Mouse (Mus musculus): ENCODE measurements at regions not wholly inside any gene's neighbourhood (a gene's known extent, or its start where the extent isn't known, plus 50 kb on each side); places are given as distances from the start of the nearest gene placed in this dataset.

- no peak overlapping the region for H3K9ac ChIP-seq (ENCODE audit: low read depth, low read length)
- 0 out of 2 replicates have a peak, but pooled peaks have one; percentile 57 for ATAC-seq (ENCODE audit: low read depth)
- no peak overlapping the region for H3K4me2 ChIP-seq (ENCODE audit: low read depth, low read length)
- peak; percentile 36 for DNase-seq (ENCODE audit: low spot score)
- H3K27me3 ChIP-seq (replicated peaks; ENCODE audit: control insufficient read depth, insufficient read depth, low read length), result no peaks in the 10 kb centered on the region
- no peaks in the 10 kb centered on the region for H3K9me3 ChIP-seq (ENCODE audit: control insufficient read depth, low read length)
- H3K4me3 ChIP-seq (ENCODE audit: low read depth, low read length), result no peak overlapping the region
- WGBS, result 39% methylated on average over 11 of the region's 11 CpGs
- H3K27ac ChIP-seq (replicated peaks; ENCODE audit: low read depth, low read length), result no peak overlapping the region
- H3K36me3 ChIP-seq (ENCODE audit: control insufficient read depth, insufficient read depth, low read length), result no peaks in the 10 kb centered on the region
- H3K4me1 ChIP-seq (ENCODE audit: control insufficient read depth, insufficient read depth, low read length), result peaks cover 17% of the 10 kb centered on the region
These were observed 187.7 kb upstream of the Spdye4c start for GRCm38 (mm10) chr2:128403143-128403935.

DNA sequence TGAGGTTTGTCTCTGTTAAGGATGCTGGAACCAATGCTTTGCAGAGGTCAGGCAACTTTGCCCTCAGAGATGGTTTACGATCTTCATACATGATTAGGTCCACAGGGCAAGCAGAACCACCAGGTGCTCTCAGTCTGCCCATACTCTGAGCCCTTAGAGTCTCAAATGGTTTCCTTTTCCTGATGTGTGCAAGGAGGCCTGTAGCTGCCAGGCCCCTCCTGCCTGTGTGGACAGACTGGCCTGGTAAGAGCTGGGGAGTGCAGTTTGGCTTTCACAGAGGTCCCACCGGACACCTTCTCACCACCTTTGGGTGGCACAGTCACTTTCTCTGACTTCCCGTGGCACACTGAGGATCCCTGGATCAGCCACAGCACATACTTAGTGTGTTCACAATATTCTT, 186.6 kb upstream of the Spdye4c start:
- H3K4me1 ChIP-seq (ENCODE audit: control insufficient read depth, insufficient read depth, low read length), result peaks cover 17% of the 10 kb centered on the region
- no peak overlapping the region for H3K4me2 ChIP-seq (ENCODE audit: low read depth, low read length)
- H3K4me3 ChIP-seq (ENCODE audit: low read depth, low read length), result no peak overlapping the region
- WGBS, result 93% methylated on average over 3 of the region's 3 CpGs
- DNase-seq (ENCODE audit: low spot score) (no peak), ATAC-seq (ENCODE audit: low read depth) (no peak)
- H3K27ac ChIP-seq (replicated peaks; ENCODE audit: low read depth, low read length), result no peak overlapping the region
- H3K36me3 ChIP-seq (ENCODE audit: control insufficient read depth, insufficient read depth, low read length), result no peaks in the 10 kb centered on the region
- no peaks in the 10 kb centered on the region for H3K9me3 ChIP-seq (ENCODE audit: control insufficient read depth, low read length)
- H3K27me3 ChIP-seq (replicated peaks; ENCODE audit: control insufficient read depth, insufficient read depth, low read length), result no peaks in the 10 kb centered on the region
- no peak overlapping the region for H3K9ac ChIP-seq (ENCODE audit: low read depth, low read length)

- 65% methylated on average over 7 of the region's 7 CpGs for WGBS
These were observed 183.9 kb upstream of the Spdye4c start for GRCm38 (mm10) chr2:128407076-128407475.

DNA sequence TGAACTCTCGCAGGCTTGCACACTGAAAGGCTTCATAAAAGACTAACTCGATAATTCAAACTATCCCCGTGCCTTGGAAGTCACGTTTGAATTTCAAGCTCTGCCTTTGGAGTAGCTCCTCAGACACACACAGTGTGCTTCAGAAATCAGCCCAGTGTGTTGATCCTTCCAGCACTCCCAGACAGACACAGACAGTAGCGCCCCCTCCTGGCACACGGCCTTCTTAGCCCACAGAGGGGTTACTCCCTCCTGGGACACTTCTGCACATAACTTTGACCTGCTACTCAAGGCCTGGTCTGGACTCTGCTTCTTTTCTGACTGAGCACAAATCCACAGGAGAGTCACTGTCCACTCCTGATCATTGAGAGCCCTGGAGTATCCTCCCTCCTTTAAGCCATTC, 182.3 kb upstream of the Spdye4c start:
- Histone ChIP-seq H3K36me3 (ENCODE audit: control insufficient read depth, insufficient read depth, low read length) (no peaks in the 10 kb centered on the region), H3K9ac (ENCODE audit: low read depth, low read length) (no peak overlapping the region), H3K27ac (replicated peaks; ENCODE audit: low read depth, low read length) (no peak overlapping the region), H3K9me3 (ENCODE audit: control insufficient read depth, low read length) (no peaks in the 10 kb centered on the region), H3K4me3 (ENCODE audit: low read depth, low read length) (no peak overlapping the region), H3K4me2 (ENCODE audit: low read depth, low read length) (no peak overlapping the region), H3K4me1 (ENCODE audit: control insufficient read depth, insufficient read depth, low read length) (no peaks in the 10 kb centered on the region), H3K27me3 (replicated peaks; ENCODE audit: control insufficient read depth, insufficient read depth, low read length) (no peaks in the 10 kb centered on the region)
- WGBS, result 38% methylated on average over 6 of the region's 6 CpGs
- DNase-seq (ENCODE audit: low spot score), result no peak
- ATAC-seq (ENCODE audit: low read depth), result no peak

More at GRCm38 (mm10) chr2:128407076-128407475, 183.9 kb upstream of the Spdye4c start:
- no peak for ATAC-seq (ENCODE audit: low read depth)
- Histone ChIP-seq H3K4me1 (ENCODE audit: control insufficient read depth, insufficient read depth, low read length) (peaks cover 16% of the 10 kb centered on the region), H3K4me3 (ENCODE audit: low read depth, low read length) (no peak overlapping the region), H3K36me3 (ENCODE audit: control insufficient read depth, insufficient read depth, low read length) (no peaks in the 10 kb centered on the region), H3K27me3 (replicated peaks; ENCODE audit: control insufficient read depth, insufficient read depth, low read length) (no peaks in the 10 kb centered on the region), H3K9me3 (ENCODE audit: control insufficient read depth, low read length) (no peaks in the 10 kb centered on the region), H3K4me2 (ENCODE audit: low read depth, low read length) (no peak overlapping the region), H3K27ac (replicated peaks; ENCODE audit: low read depth, low read length) (no peak overlapping the region), H3K9ac (ENCODE audit: low read depth, low read length) (no peak overlapping the region)
- DNase-seq (ENCODE audit: low spot score), result no peak

- H3K4me3 ChIP-seq (ENCODE audit: low read depth, low read length), result no peak overlapping the region
- no peak overlapping the region for H3K27ac ChIP-seq (replicated peaks; ENCODE audit: low read depth, low read length)
- no peaks in the 10 kb centered on the region for H3K9me3 ChIP-seq (ENCODE audit: control insufficient read depth, low read length)
- DNase-seq (ENCODE audit: low spot score) (peak; percentile 51), ATAC-seq (ENCODE audit: low read depth) (no peak)
- no peak overlapping the region for H3K9ac ChIP-seq (ENCODE audit: low read depth, low read length)
- WGBS, result 15% methylated on average over 10 of the region's 10 CpGs
- no peaks in the 10 kb centered on the region for H3K27me3 ChIP-seq (replicated peaks; ENCODE audit: control insufficient read depth, insufficient read depth, low read length)
- H3K36me3 ChIP-seq (ENCODE audit: control insufficient read depth, insufficient read depth, low read length), result no peaks in the 10 kb centered on the region
- H3K4me2 ChIP-seq (ENCODE audit: low read depth, low read length), result no peak overlapping the region
- no peaks in the 10 kb centered on the region for H3K4me1 ChIP-seq (ENCODE audit: control insufficient read depth, insufficient read depth, low read length)
These were observed 178.7 kb upstream of the Spdye4c start for GRCm38 (mm10) chr2:128412352-128412751.

- no peak overlapping the region for H3K4me3 ChIP-seq (ENCODE audit: low read depth, low read length)
- H3K36me3 ChIP-seq (ENCODE audit: control insufficient read depth, insufficient read depth, low read length), result no peaks in the 10 kb centered on the region
- H3K27ac ChIP-seq (replicated peaks; ENCODE audit: low read depth, low read length), result no peak overlapping the region
- H3K9ac ChIP-seq (ENCODE audit: low read depth, low read length), result no peak overlapping the region
- no peak overlapping the region for H3K4me2 ChIP-seq (ENCODE audit: low read depth, low read length)
- no peaks in the 10 kb centered on the region for H3K4me1 ChIP-seq (ENCODE audit: control insufficient read depth, insufficient read depth, low read length)
- no peaks in the 10 kb centered on the region for H3K27me3 ChIP-seq (replicated peaks; ENCODE audit: control insufficient read depth, insufficient read depth, low read length)
- H3K9me3 ChIP-seq (ENCODE audit: control insufficient read depth, low read length), result no peaks in the 10 kb centered on the region
- WGBS, result 34% methylated on average over 10 of the region's 10 CpGs
- ATAC-seq (ENCODE audit: low read depth) (no peak), DNase-seq (ENCODE audit: low spot score) (no peak)
These were observed 178.0 kb upstream of the Spdye4c start for GRCm38 (mm10) chr2:128412974-128413373.

DNA sequence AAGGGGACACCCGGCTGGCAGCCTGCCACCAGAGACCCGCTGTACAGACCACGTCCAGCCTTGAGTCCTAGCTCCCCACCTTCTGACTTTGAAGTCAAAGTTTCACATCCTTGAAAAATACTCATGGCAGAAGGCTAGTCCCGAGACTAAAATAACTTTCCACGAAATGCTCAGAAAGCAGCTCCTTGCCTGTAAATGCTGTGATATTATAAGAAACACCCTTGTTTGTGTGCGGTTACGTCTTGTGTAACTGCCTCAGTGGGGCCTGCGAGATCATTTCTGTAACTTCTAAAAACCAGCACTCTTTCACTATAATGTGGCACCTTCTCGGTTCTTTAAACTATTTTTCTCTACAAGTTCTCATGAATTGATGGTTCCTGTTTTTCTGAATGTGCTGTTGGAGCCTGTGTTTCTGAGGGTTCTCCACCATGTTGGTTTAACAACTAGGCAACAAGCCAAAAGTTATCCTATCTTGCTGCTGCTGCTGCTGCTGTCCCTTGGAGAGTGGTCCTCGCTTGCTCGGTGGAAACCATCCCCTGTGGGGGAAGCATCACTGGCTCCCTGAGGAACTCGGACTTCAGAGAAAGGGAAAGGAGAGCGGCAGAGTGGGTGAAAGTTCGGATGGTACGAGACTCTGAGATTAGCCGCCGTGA, 176.3 kb upstream of the Spdye4c start:
- no peaks in the 10 kb centered on the region for H3K36me3 ChIP-seq (ENCODE audit: control insufficient read depth, insufficient read depth, low read length)
- 73% methylated on average over 17 of the region's 17 CpGs for WGBS
- no peak overlapping the region for H3K4me2 ChIP-seq (ENCODE audit: low read depth, low read length)
- no peak overlapping the region for H3K4me3 ChIP-seq (ENCODE audit: low read depth, low read length)
- no peaks in the 10 kb centered on the region for H3K4me1 ChIP-seq (ENCODE audit: control insufficient read depth, insufficient read depth, low read length)
- no peak overlapping the region for H3K9ac ChIP-seq (ENCODE audit: low read depth, low read length)
- H3K27me3 ChIP-seq (replicated peaks; ENCODE audit: control insufficient read depth, insufficient read depth, low read length), result no peaks in the 10 kb centered on the region
- no peaks in the 10 kb centered on the region for H3K9me3 ChIP-seq (ENCODE audit: control insufficient read depth, low read length)
- ATAC-seq (ENCODE audit: low read depth), result no peak
- no peak for DNase-seq (ENCODE audit: low spot score)
- H3K27ac ChIP-seq (replicated peaks; ENCODE audit: low read depth, low read length), result no peak overlapping the region

DNA sequence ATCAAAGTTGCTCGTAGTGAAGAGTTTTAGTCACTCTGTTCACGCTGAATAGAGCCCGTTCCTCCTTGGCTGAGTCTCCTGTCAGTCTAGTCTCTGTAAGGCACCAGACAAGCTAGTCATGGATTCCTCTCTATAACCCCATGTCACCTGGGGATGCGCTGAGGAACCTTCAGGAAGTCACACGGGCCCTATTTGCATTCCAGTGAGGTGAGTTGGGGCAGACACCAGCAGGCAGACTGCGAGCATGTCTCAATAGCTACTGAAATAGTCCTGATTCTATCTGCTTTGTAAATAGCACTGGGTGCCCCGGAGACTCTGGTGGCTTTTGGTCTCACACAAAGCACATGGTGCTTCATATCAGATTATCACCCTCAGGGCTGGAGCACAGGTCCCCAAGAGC, 174.6 kb upstream of the Spdye4c start:
- no peak overlapping the region for H3K27ac ChIP-seq (replicated peaks; ENCODE audit: low read depth, low read length)
- ATAC-seq (ENCODE audit: low read depth) (no peak), DNase-seq (ENCODE audit: low spot score) (no peak)
- H3K4me2 ChIP-seq (ENCODE audit: low read depth, low read length), result no peak overlapping the region
- WGBS, result 63% methylated on average over 7 of the region's 7 CpGs
- H3K27me3 ChIP-seq (replicated peaks; ENCODE audit: control insufficient read depth, insufficient read depth, low read length), result no peaks in the 10 kb centered on the region
- no peak overlapping the region for H3K4me3 ChIP-seq (ENCODE audit: low read depth, low read length)
- H3K4me1 ChIP-seq (ENCODE audit: control insufficient read depth, insufficient read depth, low read length), result no peaks in the 10 kb centered on the region
- no peaks in the 10 kb centered on the region for H3K36me3 ChIP-seq (ENCODE audit: control insufficient read depth, insufficient read depth, low read length)
- no peaks in the 10 kb centered on the region for H3K9me3 ChIP-seq (ENCODE audit: control insufficient read depth, low read length)
- no peak overlapping the region for H3K9ac ChIP-seq (ENCODE audit: low read depth, low read length)

DNA sequence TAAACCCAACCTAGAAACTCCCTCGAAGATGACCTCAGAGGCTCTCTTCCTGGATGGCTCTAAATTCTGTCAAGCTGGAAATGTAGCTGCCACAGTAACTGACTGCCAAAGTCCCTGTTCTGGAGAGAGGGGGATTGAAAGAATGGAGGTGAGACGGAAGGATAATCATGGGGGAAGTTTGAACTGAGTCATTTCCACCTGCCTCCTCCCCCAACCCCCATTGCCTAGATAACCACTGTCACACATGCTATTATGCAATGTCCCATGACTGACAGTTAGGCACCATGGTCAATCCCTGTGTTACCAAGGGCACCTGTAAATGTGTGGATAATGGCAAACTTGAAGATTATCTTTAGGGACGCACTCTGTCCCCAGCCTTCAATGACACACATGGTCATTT, 172.0 kb upstream of the Spdye4c start:
- Histone ChIP-seq H3K36me3 (ENCODE audit: control insufficient read depth, insufficient read depth, low read length) (no peaks in the 10 kb centered on the region), H3K27ac (replicated peaks; ENCODE audit: low read depth, low read length) (no peak overlapping the region), H3K9me3 (ENCODE audit: control insufficient read depth, low read length) (no peaks in the 10 kb centered on the region), H3K4me3 (ENCODE audit: low read depth, low read length) (no peak overlapping the region), H3K9ac (ENCODE audit: low read depth, low read length) (no peak overlapping the region), H3K4me2 (ENCODE audit: low read depth, low read length) (no peak overlapping the region), H3K4me1 (ENCODE audit: control insufficient read depth, insufficient read depth, low read length) (no peaks in the 10 kb centered on the region), H3K27me3 (replicated peaks; ENCODE audit: control insufficient read depth, insufficient read depth, low read length) (no peaks in the 10 kb centered on the region)
- no peak for DNase-seq (ENCODE audit: low spot score)
- no peak for ATAC-seq (ENCODE audit: low read depth)
- WGBS, result 78% methylated on average over 3 of the region's 3 CpGs

All from embryonic facial prominence, embryonic 14.5 days (tissue).